ENCODE assay signal across 14 mouse cellular contexts in genomic region chr10:72221120-72221519, GRCm38 (mm10).
"Had no signal": no experiment of that assay in that cellular context is flagged by ENCODE, and none has a peak within 500 bp of the region (broad histone marks: within the 10 kb centered on the region; RNA-seq: fewer than 3 reads in every experiment).

No protein-coding gene starts in this region.

- H3K36me3 ChIP-seq: limb, embryonic 13.5 days; midbrain, embryonic 12.5 days; neural tube, embryonic 13.5 days; stomach, embryonic 15.5 days had no signal

- H3K9ac ChIP-seq: limb, embryonic 13.5 days; liver, embryonic 14.5 days; midbrain, embryonic 12.5 days; neural tube, embryonic 13.5 days; stomach, embryonic 15.5 days had no signal

- DNase-seq: kidney, adult 18-20 months; kidney, postnatal 10 days; kidney, postnatal 4 days; left cerebral cortex, postnatal 4 days; lung, adult 18-20 months; retina, postnatal 1 day; thymus, adult 2 months; thymus, postnatal 36 days had no signal

- H3K4me1 ChIP-seq: limb, embryonic 13.5 days; midbrain, embryonic 12.5 days; neural tube, embryonic 13.5 days; stomach, embryonic 15.5 days had no signal

- H3K27ac ChIP-seq: limb, embryonic 13.5 days; liver, embryonic 14.5 days; midbrain, embryonic 12.5 days; neural tube, embryonic 13.5 days; stomach, embryonic 15.5 days had no signal

- ATAC-seq: midbrain, embryonic 16.5 days had no signal

- H3K4me3 ChIP-seq: limb, embryonic 13.5 days; midbrain, embryonic 12.5 days; neural tube, embryonic 13.5 days; stomach, embryonic 15.5 days had no signal

- H3K27me3 ChIP-seq: limb, embryonic 13.5 days; midbrain, embryonic 12.5 days; neural tube, embryonic 13.5 days; stomach, embryonic 15.5 days had no signal

- H3K9me3 ChIP-seq: limb, embryonic 13.5 days; midbrain, embryonic 12.5 days; neural tube, embryonic 13.5 days; stomach, embryonic 15.5 days had no signal

- H3K4me2 ChIP-seq: limb, embryonic 13.5 days; midbrain, embryonic 12.5 days; neural tube, embryonic 13.5 days; stomach, embryonic 15.5 days had no signal
